Mouse (Mus musculus) neural tube, embryonic 13.5 days (tissue): ENCODE measurements around the gene Lca5. TPM values are rescaled to one million over a fixed set of nuclear protein-coding genes. Genes with fewer than 3 reads are reported as not detected.

Source experiments
- ATAC-seq: fragments of 200-750 bp; cut with Nextera tagmentation; 2 replicates; pipeline ENCODE4 v1.8.0; 2017; ENCODE audit warnings: low read depth, mild to moderate bottlenecking, moderate TSS enrichment, moderate library complexity
- H3K27ac ChIP-seq: fragments of 300-500 bp; sonication (generic); replicated peaks from 2 replicates; pipeline ENCODE4 v1.5.1; 2015; ENCODE audit warnings: moderate library complexity, mild to moderate bottlenecking, inconsistent platforms
- H3K27me3 ChIP-seq: fragments of 300-500 bp; sonication (generic); 2 replicates; pipeline ENCODE4 v1.6.1; 2015; ENCODE audit warnings: mild to moderate bottlenecking, inconsistent platforms
- H3K36me3 ChIP-seq: fragments of 300-500 bp; sonication (generic); 2 replicates; pipeline ENCODE4 v1.6.1; 2015; ENCODE audit warnings: mild to moderate bottlenecking, inconsistent platforms
- H3K4me1 ChIP-seq: fragments of 300-500 bp; sonication (generic); replicated peaks from 2 replicates; pipeline ENCODE4 v1.6.1; 2015; ENCODE audit warnings: inconsistent platforms
- H3K4me2 ChIP-seq: fragments of 300-500 bp; sonication (generic); 2 replicates; pipeline ENCODE4 v1.6.1; 2015; ENCODE audit warnings: inconsistent platforms, mild to moderate bottlenecking, moderate library complexity
- H3K4me3 ChIP-seq: fragments of 300-500 bp; sonication (generic); 2 replicates; pipeline ENCODE4 v1.5.1; 2015; ENCODE audit warnings: mild to moderate bottlenecking, inconsistent platforms
- H3K9ac ChIP-seq: fragments of 300-500 bp; sonication (generic); 2 replicates; pipeline ENCODE4 v1.6.1; 2015; ENCODE audit warnings: moderate library complexity, mild to moderate bottlenecking, inconsistent platforms
- H3K9me3 ChIP-seq: fragments of 300-500 bp; sonication (generic); 2 replicates; pipeline ENCODE4 v1.6.1; 2016; ENCODE audit warnings: inconsistent platforms
- WGBS: fragments of 180-500 bp; shearing (Covaris S2); methylation state at CpG from one replicate; pipeline ENCODE4 v1.1.7; 2015; 5-methylcytosine and 5-hydroxymethylcytosine counted together
- polyA plus RNA-seq: library from polyadenylated mRNA; unstranded; fragments of >200 nt; fragmentation: Nextera tagmentation; extraction: Ambion mirVana; gene quantifications from 2 replicates; pipeline ENCODE4 v1.2.1, GENCODE M21; 2015

Lca5 gene
- polyA plus RNA-seq, 1 experiment from 2014 or later: 15.0 TPM

- peaks cover 26% of the 10 kb centered on the region for H3K4me1 ChIP-seq
- H3K4me2 ChIP-seq: no peak overlapping the region
- H3K4me3 ChIP-seq: no peak overlapping the region
- H3K9me3 ChIP-seq: no peaks in the 10 kb centered on the region
- H3K27ac ChIP-seq: peak overlapping the region; percentile 34; the same call in 1 of the 2 replicates
- no peak overlapping the region for H3K9ac ChIP-seq
- WGBS: 8% methylated on average over 1 of the region's 1 CpGs
- no peaks in the 10 kb centered on the region; the same call in 1 of the 2 replicates for H3K27me3 ChIP-seq
- no peaks in the 10 kb centered on the region for H3K36me3 ChIP-seq
- peak; percentile 52; the same call in 1 of the 2 replicates for ATAC-seq
These were observed 91.0 kb downstream of the Lca5 start for GRCm38 (mm10) chr9:83349905-83350304.

- no peaks in the 10 kb centered on the region for H3K9me3 ChIP-seq
- H3K4me2 ChIP-seq: no peak overlapping the region
- H3K27ac ChIP-seq: peak overlapping the region; percentile 34; the same call in 1 of the 2 replicates
- no peaks in the 10 kb centered on the region; the same call in 1 of the 2 replicates for H3K27me3 ChIP-seq
- 3% methylated on average over 3 of the region's 3 CpGs for WGBS
- peak overlapping the region; percentile 45; the same call in 1 of the 2 replicates for H3K9ac ChIP-seq
- ATAC-seq: peak; percentile 74; the same call in 1 of the 2 replicates
- H3K4me3 ChIP-seq: no peak overlapping the region
- H3K36me3 ChIP-seq: no peaks in the 10 kb centered on the region
- H3K4me1 ChIP-seq: peaks cover 26% of the 10 kb centered on the region
These were observed 91.4 kb downstream of the Lca5 start for GRCm38 (mm10) chr9:83349504-83349903.

GRCm38 (mm10) chr9:83347521-83347920 is 93.4 kb downstream of the Lca5 start:
- Histone ChIP-seq H3K4me3 (no peak overlapping the region), H3K9me3 (no peaks in the 10 kb centered on the region), H3K27me3 (no peaks in the 10 kb centered on the region; the same call in 1 of the 2 replicates), H3K4me1 (peaks cover 26% of the 10 kb centered on the region), H3K36me3 (no peaks in the 10 kb centered on the region), H3K27ac (no peak overlapping the region), H3K4me2 (no peak overlapping the region), H3K9ac (no peak overlapping the region)
- ATAC-seq: no peak
- WGBS: 87% methylated on average over 5 of the region's 5 CpGs

GRCm38 (mm10) chr9:83342491-83343370 is 98.2 kb downstream of the Lca5 start:
- Histone ChIP-seq H3K9ac (no peak overlapping the region), H3K27me3 (no peaks in the 10 kb centered on the region), H3K27ac (no peak overlapping the region), H3K4me3 (no peak overlapping the region), H3K9me3 (no peaks in the 10 kb centered on the region), H3K4me2 (no peak overlapping the region), H3K36me3 (no peaks in the 10 kb centered on the region), H3K4me1 (no peaks in the 10 kb centered on the region)
- 91% methylated on average over 7 of the region's 7 CpGs for WGBS
- ATAC-seq: no peak

Other genes with a start within 250 kb of the Lca5 start
- 8.5 and 9.1 TPM in 2 replicates for gene Sh3bgrl2, start 107.2 kb upstream of the Lca5 start, polyA plus RNA-seq